Mouse (Mus musculus) heart, adult 2 months (tissue): ENCODE data around the gene Vti1a.

Experiments used
- CTCF ChIP-seq: fragments of 200-600 bp; IDR thresholded peaks from 2 replicates; pipeline ENCODE4 v1.8.1; 2022; ENCODE audit warnings: antibody characterized with exemption, mild to moderate bottlenecking, moderate library complexity
- EP300 ChIP-seq: fragments of 200-500 bp; IDR thresholded peaks from 2 replicates; pipeline ENCODE4 v1.6.1; 2011; ENCODE audit warnings: low read depth, low read length, control low read depth; ENCODE audit not compliant: insufficient read depth
- POLR2A ChIP-seq: fragments of 200-500 bp; IDR thresholded peaks from 2 replicates; pipeline ENCODE4 v1.6.1; 2011; ENCODE audit warnings: mild to moderate bottlenecking, low read depth, low read length, control low read depth; ENCODE audit not compliant: insufficient read depth

- no peak for TF ChIP-seq CTCF
- no peak for TF ChIP-seq EP300
- no peak for TF ChIP-seq POLR2A
Observed at GRCm38 (mm10) chr19:55461963-55462362, 145.9 kb downstream of the Vti1a start.
